Mouse (Mus musculus) retina, embryonic 14.5 days (tissue): ENCODE results near the gene Kctd11.
"Not testable (repeated sequence)": the region's sequence is repeated elsewhere in the genome, so short reads cannot be mapped to it uniquely, and the experiment has no call there.

Experiments used
- DNase-seq: peaks from one replicate; pipeline ENCODE4 v3.0.0-alpha.2; 2015; ENCODE audit warnings: low spot score

The Kctd11 gene

GRCm38 (mm10) chr11:69881787-69882670 lies 823 bp upstream of the Kctd11 start:
- DNase-seq = no peak

GRCm38 (mm10) chr11:69880506-69880852 lies 727 bp downstream of the Kctd11 start:
- DNase-seq = peak; percentile 77

GRCm38 (mm10) chr11:69879711-69880110 lies 1.5 kb downstream of the Kctd11 start:
- DNase-seq = no peak

GRCm38 (mm10) chr11:69878952-69879351 lies 2.3 kb downstream of the Kctd11 start:
- DNase-seq = no peak

- DNase-seq = no peak
These were observed 2.8 kb downstream of the Kctd11 start for GRCm38 (mm10) chr11:69878399-69878798.

- DNase-seq = no peak
These were observed 3.3 kb downstream of the Kctd11 start, which contains the start of gene Tmem95 for GRCm38 (mm10) chr11:69877878-69878277. Gene Tmem95, minus strand, starts transcription at chr11:69878018.

GRCm38 (mm10) chr11:69876867-69877266 lies 4.3 kb downstream of the Kctd11 start:
- DNase-seq = peak; percentile 88

GRCm38 (mm10) chr11:69876186-69876585 lies 5.0 kb downstream of the Kctd11 start:
- DNase-seq = no peak

GRCm38 (mm10) chr11:69872451-69872850 lies 8.8 kb downstream of the Kctd11 start:
- no peak for DNase-seq

- DNase-seq = no peak
These were observed 9.4 kb downstream of the Kctd11 start for GRCm38 (mm10) chr11:69871822-69872221.

GRCm38 (mm10) chr11:69870289-69871069 lies 10.7 kb downstream of the Kctd11 start:
- no peak for DNase-seq

- DNase-seq = no peak
These were observed 13.9 kb downstream of the Kctd11 start for GRCm38 (mm10) chr11:69867335-69867734.

- DNase-seq = no peak
These were observed 15.6 kb downstream of the Kctd11 start for GRCm38 (mm10) chr11:69865561-69865960.

- no peak for DNase-seq
These were observed 16.9 kb downstream of the Kctd11 start for GRCm38 (mm10) chr11:69864138-69864860.

- not testable (repeated sequence) for DNase-seq
These were observed 17.5 kb downstream of the Kctd11 start for GRCm38 (mm10) chr11:69863729-69864128.

- DNase-seq = no peak
These were observed 22.9 kb downstream of the Kctd11 start, which contains the start of gene Tnk1 for GRCm38 (mm10) chr11:69858113-69858998. Gene Tnk1, minus strand, starts transcription at chr11:69858730.

- DNase-seq = peak; percentile 74
These were observed 25.9 kb downstream of the Kctd11 start for GRCm38 (mm10) chr11:69855347-69855746.

- DNase-seq = no peak
These were observed 26.5 kb downstream of the Kctd11 start for GRCm38 (mm10) chr11:69854680-69855079.

- DNase-seq = no peak
These were observed 27.2 kb downstream of the Kctd11 start for GRCm38 (mm10) chr11:69853994-69854393.

GRCm38 (mm10) chr11:69850754-69851153 lies 30.5 kb downstream of the Kctd11 start:
- no peak for DNase-seq

- no peak for DNase-seq
These were observed 31.3 kb downstream of the Kctd11 start for GRCm38 (mm10) chr11:69849884-69850283.
